Mouse (Mus musculus): Measurements from ENCODE around the gene Lrrfip1. TPM values are rescaled to one million over a fixed set of nuclear protein-coding genes. Genes with fewer than 3 reads are reported as not detected.

Lrrfip1 gene
- polyA plus RNA-seq, 1 experiment = 31.7 TPM

DNA sequence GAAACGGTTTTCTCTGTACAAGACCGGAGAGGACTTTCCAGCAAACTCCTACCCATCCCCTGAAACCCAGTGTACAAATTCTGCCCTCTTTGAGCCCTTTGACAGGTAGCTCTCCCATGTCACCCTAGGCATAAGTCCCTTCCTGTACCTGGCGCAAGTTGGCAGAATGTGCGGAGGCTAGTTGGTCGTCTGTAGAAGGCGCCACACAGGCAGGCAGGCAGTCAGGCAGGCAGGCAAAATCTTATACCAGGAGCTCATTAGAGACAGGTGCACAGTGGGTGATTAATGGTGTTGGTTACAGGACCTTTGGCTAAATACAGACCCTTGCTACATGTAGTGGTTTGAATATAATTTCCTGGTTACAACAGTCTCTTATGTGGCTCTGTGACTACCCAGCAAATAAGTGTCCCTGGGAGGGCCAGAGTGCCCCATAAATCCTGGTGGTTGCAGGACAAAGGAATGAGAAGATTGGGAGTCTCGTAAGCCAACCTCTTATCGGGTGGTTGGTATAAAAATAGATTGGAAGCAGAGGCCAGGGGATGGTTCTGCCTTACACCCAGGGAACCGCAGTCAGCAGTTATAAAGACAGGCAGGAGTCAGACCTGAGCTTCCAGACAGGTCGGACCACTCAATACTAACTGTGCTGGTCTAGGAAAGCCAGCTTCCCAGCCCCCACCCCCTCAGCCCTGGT, 1.5 kb downstream of the Lrrfip1 start:
- no peak for DNase-seq (ENCODE audit: low read depth)
- no peak for TF ChIP-seq CTCF (IDR thresholded peaks at IDR 0.05; ENCODE audit: borderline replicate concordance, extremely low read depth, insufficient read depth, insufficient read length)
- no peak for TF ChIP-seq POLR2A (IDR thresholded peaks at IDR 0.05; ENCODE audit: borderline replicate concordance, extremely low read depth, insufficient read depth, insufficient read length, poor library complexity, severe bottlenecking)

GRCm38 (mm10) chr1:91001101-91001500, 2.6 kb downstream of the Lrrfip1 start:
- TF ChIP-seq POLR2A (IDR thresholded peaks at IDR 0.05; ENCODE audit: borderline replicate concordance, extremely low read depth, insufficient read depth, insufficient read length, poor library complexity, severe bottlenecking) (no peak), CTCF (IDR thresholded peaks at IDR 0.05; ENCODE audit: borderline replicate concordance, extremely low read depth, insufficient read depth, insufficient read length) (no peak)
- no peak for DNase-seq (ENCODE audit: low read depth)

DNA sequence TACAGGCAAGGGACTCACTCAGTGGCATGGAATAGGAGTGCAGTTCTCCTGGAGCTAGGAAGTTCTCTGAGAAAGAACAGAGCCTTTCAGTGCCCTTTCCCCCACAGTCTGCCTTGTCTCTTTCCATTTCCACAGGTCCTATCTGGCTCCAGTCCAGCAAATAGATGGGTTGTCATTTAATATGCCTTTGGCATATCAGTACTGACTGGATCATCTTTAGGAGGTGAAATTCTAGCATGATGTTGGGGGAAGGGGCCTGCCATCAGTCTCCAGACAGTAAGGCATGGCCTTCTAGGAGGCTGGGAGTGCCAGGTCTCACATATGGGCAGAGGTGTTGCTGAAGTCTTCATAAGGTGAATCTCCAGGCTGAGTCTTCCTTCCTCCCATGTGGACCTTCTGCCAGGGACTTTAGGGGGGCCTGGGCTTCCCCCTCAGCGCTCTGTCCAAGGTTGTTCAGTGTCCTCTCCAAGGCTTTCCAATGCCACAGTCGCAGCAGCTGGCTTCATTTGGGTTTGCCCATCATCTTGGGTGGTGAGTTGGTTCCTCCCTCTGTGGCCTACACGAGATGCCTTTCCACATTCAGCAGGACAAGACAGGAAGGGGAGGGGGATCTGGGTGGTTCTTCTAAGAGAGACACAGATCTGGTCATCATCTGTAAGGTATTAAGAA, 3.5 kb downstream of the Lrrfip1 start:
- TF ChIP-seq POLR2A (IDR thresholded peaks at IDR 0.05; ENCODE audit: borderline replicate concordance, extremely low read depth, insufficient read depth, insufficient read length, poor library complexity, severe bottlenecking) (no peak), CTCF (IDR thresholded peaks at IDR 0.05; ENCODE audit: borderline replicate concordance, extremely low read depth, insufficient read depth, insufficient read length) (no peak)
- no peak for DNase-seq (ENCODE audit: low read depth)

DNA sequence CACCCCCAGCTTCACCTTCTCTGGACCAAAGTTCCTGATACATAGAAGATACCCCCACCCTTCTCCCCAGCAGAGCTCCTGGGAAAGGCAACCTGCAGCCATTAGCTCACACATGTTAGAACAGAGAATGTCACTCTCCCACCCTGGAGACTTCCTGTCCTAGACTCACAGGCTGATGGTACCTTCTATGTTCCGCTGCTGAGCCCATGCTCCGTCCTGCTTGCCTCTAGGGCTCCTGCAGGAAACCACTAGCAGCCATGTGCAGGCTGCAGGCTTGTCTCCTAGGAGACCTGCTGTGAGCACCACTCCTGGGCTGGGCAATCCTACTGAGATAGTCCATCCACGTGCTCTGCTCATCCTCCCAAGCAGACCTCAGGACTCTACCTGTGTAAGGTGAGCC, 4.1 kb downstream of the Lrrfip1 start:
- no peak for DNase-seq (ENCODE audit: low read depth)
- TF ChIP-seq CTCF (IDR thresholded peaks at IDR 0.05; ENCODE audit: borderline replicate concordance, extremely low read depth, insufficient read depth, insufficient read length) (no peak), POLR2A (IDR thresholded peaks at IDR 0.05; ENCODE audit: borderline replicate concordance, extremely low read depth, insufficient read depth, insufficient read length, poor library complexity, severe bottlenecking) (no peak)

- no peak for DNase-seq (ENCODE audit: low read depth)
- TF ChIP-seq CTCF (IDR thresholded peaks at IDR 0.05; ENCODE audit: borderline replicate concordance, extremely low read depth, insufficient read depth, insufficient read length) (no peak), POLR2A (IDR thresholded peaks at IDR 0.05; ENCODE audit: borderline replicate concordance, extremely low read depth, insufficient read depth, insufficient read length, poor library complexity, severe bottlenecking) (no peak)
These were observed 5.2 kb downstream of the Lrrfip1 start for GRCm38 (mm10) chr1:91003522-91004253.

DNA sequence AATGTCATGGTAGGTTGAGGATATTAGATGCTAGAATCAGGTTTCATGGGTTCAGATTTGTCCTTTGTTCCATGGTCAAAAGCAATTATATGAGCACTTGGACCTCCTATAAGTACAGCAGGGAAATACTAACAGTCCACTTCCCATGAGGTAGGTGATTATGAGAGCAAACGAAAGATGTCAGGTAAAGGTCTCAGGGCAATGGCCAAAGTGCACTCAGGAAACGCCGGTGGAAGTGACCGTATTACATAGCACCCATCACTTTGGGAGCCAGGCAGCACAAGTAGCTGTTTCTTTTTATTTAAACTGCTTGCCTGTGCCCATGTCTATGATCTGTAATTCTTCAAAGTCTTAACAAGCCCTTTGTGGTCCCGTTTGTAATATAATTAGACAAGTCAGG, 7.5 kb downstream of the Lrrfip1 start:
- TF ChIP-seq CTCF (IDR thresholded peaks at IDR 0.05; ENCODE audit: borderline replicate concordance, extremely low read depth, insufficient read depth, insufficient read length) (no peak), POLR2A (IDR thresholded peaks at IDR 0.05; ENCODE audit: borderline replicate concordance, extremely low read depth, insufficient read depth, insufficient read length, poor library complexity, severe bottlenecking) (no peak)
- DNase-seq (ENCODE audit: low read depth) = no peak

GRCm38 (mm10) chr1:91006708-91007107, 8.2 kb downstream of the Lrrfip1 start:
- no peak for TF ChIP-seq CTCF (IDR thresholded peaks at IDR 0.05; ENCODE audit: borderline replicate concordance, extremely low read depth, insufficient read depth, insufficient read length)
- no peak for DNase-seq (ENCODE audit: low read depth)

DNA sequence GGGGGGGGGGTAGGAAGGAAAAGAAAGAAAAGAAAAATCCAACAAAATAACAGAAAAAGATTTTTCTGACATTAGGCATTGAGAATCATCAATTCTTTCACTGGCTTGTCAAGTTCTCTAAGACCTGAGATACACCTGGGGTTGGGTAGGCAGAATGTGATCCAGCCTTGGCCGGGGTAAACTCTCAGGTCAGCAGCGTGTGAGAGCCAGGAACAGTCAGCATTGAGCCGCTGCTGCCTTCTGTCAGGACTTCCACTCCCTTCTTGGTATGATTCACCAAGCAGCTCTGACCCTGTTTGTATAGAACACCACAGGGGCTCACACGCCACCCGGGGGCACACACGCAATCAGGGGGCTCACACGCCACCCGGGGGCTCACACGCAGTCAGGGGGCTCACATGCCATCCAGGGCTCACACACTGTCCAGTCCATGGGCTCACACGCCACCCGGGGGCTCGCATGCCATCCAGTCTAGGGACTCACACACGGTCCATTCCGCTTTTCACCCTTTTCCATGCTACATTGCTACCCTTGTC, 9.7 kb downstream of the Lrrfip1 start:
- TF ChIP-seq POLR2A (IDR thresholded peaks at IDR 0.05; ENCODE audit: borderline replicate concordance, extremely low read depth, insufficient read depth, insufficient read length, poor library complexity, severe bottlenecking) (no peak), CTCF (IDR thresholded peaks at IDR 0.05; ENCODE audit: borderline replicate concordance, extremely low read depth, insufficient read depth, insufficient read length) (no peak)
- DNase-seq (ENCODE audit: low read depth) = no peak

DNA sequence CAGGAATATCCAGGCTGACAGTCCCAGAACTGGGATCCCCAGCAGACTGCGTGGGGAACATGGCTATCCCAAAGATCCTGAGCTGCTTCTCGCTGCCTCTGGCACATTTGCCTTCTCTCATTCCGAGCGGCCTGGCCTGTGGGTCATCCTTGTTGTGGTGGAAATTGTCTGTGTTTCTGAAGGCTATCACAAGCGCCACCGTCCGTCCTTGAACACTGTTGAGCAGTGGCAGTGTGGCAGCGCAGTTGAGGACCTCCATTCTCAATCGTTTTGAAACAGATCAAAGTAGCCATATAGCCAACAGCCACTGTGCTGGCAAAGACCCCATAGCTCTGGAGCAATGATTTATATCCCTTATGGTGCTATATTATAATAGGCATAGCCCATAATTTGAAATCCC, 10.2 kb downstream of the Lrrfip1 start:
- no peak for TF ChIP-seq POLR2A (IDR thresholded peaks at IDR 0.05; ENCODE audit: borderline replicate concordance, extremely low read depth, insufficient read depth, insufficient read length, poor library complexity, severe bottlenecking)
- no peak for DNase-seq (ENCODE audit: low read depth)

GRCm38 (mm10) chr1:91009266-91009665, 10.7 kb downstream of the Lrrfip1 start:
- DNase-seq (ENCODE audit: low read depth) = no peak
- TF ChIP-seq POLR2A (IDR thresholded peaks at IDR 0.05; ENCODE audit: borderline replicate concordance, extremely low read depth, insufficient read depth, insufficient read length, poor library complexity, severe bottlenecking) (no peak), CTCF (IDR thresholded peaks at IDR 0.05; ENCODE audit: borderline replicate concordance, extremely low read depth, insufficient read depth, insufficient read length) (no peak)

DNA sequence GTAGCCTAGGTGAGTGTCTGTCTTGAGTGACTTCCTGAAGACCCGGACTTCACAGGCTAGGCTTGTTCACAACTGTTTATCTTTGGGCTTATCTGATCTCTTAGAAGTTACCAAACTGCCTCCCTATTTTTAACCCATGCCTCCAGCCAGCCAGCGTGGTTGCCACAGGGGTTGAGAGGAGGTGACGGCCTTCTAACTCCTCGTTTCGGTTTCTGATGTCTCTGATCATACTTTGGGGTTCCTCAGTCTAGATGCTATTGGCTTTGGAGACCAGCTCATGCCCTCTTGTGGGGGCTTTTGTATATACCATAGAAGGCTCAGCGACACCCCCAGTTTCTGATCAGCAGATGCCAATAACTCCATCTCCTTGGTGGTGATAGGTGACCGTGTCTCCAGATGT, 11.7 kb downstream of the Lrrfip1 start:
- no peak for TF ChIP-seq POLR2A (IDR thresholded peaks at IDR 0.05; ENCODE audit: borderline replicate concordance, extremely low read depth, insufficient read depth, insufficient read length, poor library complexity, severe bottlenecking)
- TF ChIP-seq CTCF (IDR thresholded peaks at IDR 0.05; ENCODE audit: borderline replicate concordance, extremely low read depth, insufficient read depth, insufficient read length) = no peak
- DNase-seq (ENCODE audit: low read depth) = no peak

All from brain, embryonic 14.5 days (tissue).